Mouse (Mus musculus): ENCODE data around the gene Nynrin. TPM values are rescaled to one million over a fixed set of nuclear protein-coding genes. Genes with fewer than 3 reads are reported as not detected.
A peak's percentile ranks its signal among the peaks of the same experiment; 100 is the strongest.

The Nynrin gene
- polyA plus RNA-seq, 1 experiment from 2014 or later: 11.1 TPM

- H3K27ac ChIP-seq (ENCODE audit: low read length): no peak overlapping the region
- H3K4me2 ChIP-seq (ENCODE audit: low read depth, low read length): no peak overlapping the region
- H3K27me3 ChIP-seq (ENCODE audit: control insufficient read depth, insufficient read depth, low read length): no peaks in the 10 kb centered on the region
- no peak for ATAC-seq (replicated peaks; ENCODE audit: extremely low read depth, insufficient read depth, low FRiP score)
- no peaks in the 10 kb centered on the region for H3K36me3 ChIP-seq (ENCODE audit: control insufficient read depth, insufficient read depth)
- H3K4me1 ChIP-seq (ENCODE audit: control insufficient read depth, insufficient read depth, low read length): 0 out of 2 replicates have a peak, but pooled peaks cover 3% of the 10 kb centered on the region
- H3K9me3 ChIP-seq (replicated peaks; ENCODE audit: control insufficient read depth, low read length): no peaks in the 10 kb centered on the region
- 76% methylated on average over 5 of the region's 5 CpGs for WGBS
- no peak overlapping the region for H3K9ac ChIP-seq (ENCODE audit: low read length)
- H3K4me3 ChIP-seq (ENCODE audit: low read length): no peak overlapping the region
Measured at GRCm38 (mm10) chr14:55834808-55835533, 18.8 kb upstream of the Nynrin start.

DNA sequence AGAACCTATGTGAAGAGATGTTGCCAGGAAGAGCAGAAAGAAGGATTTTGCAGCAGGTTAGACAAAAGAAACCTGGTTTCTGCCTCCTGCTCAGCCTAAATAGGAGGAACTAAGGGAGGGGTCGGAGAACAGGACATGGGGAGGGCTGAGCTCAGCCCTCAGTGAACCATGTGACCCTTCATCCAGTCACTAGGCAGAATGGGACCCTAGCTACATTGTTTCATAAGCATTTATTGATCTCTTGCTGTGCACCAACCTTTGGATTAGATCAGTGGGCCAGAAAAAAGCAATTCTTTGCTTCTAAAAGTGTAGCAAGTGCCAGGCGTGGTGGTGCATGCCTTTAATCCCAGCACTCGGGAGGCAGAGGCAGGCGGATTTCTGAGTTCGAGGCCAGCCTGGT lies 15.5 kb upstream of the Nynrin start:
- no peak for ATAC-seq (replicated peaks; ENCODE audit: extremely low read depth, insufficient read depth, low FRiP score)
- 92% methylated on average over 5 of the region's 5 CpGs for WGBS
- Histone ChIP-seq H3K9ac (ENCODE audit: low read length) (no peak overlapping the region), H3K27me3 (ENCODE audit: control insufficient read depth, insufficient read depth, low read length) (no peaks in the 10 kb centered on the region), H3K4me3 (ENCODE audit: low read length) (no peak overlapping the region), H3K36me3 (ENCODE audit: control insufficient read depth, insufficient read depth) (no peaks in the 10 kb centered on the region), H3K4me1 (ENCODE audit: control insufficient read depth, insufficient read depth, low read length) (0 out of 2 replicates have a peak, but pooled peaks cover 3% of the 10 kb centered on the region), H3K9me3 (replicated peaks; ENCODE audit: control insufficient read depth, low read length) (no peaks in the 10 kb centered on the region), H3K4me2 (ENCODE audit: low read depth, low read length) (no peak overlapping the region), H3K27ac (ENCODE audit: low read length) (no peak overlapping the region)

- Histone ChIP-seq H3K4me3 (ENCODE audit: low read length) (no peak overlapping the region), H3K4me2 (ENCODE audit: low read depth, low read length) (no peak overlapping the region), H3K27me3 (ENCODE audit: control insufficient read depth, insufficient read depth, low read length) (no peaks in the 10 kb centered on the region), H3K9me3 (replicated peaks; ENCODE audit: control insufficient read depth, low read length) (no peaks in the 10 kb centered on the region), H3K27ac (ENCODE audit: low read length) (no peak overlapping the region), H3K4me1 (ENCODE audit: control insufficient read depth, insufficient read depth, low read length) (0 out of 2 replicates have a peak, but pooled peaks cover 3% of the 10 kb centered on the region), H3K9ac (ENCODE audit: low read length) (no peak overlapping the region), H3K36me3 (ENCODE audit: control insufficient read depth, insufficient read depth) (no peaks in the 10 kb centered on the region)
- WGBS: 85% methylated on average over 4 of the region's 4 CpGs
- ATAC-seq (replicated peaks; ENCODE audit: extremely low read depth, insufficient read depth, low FRiP score): no peak
Measured at GRCm38 (mm10) chr14:55838740-55839139, 15.1 kb upstream of the Nynrin start.

DNA sequence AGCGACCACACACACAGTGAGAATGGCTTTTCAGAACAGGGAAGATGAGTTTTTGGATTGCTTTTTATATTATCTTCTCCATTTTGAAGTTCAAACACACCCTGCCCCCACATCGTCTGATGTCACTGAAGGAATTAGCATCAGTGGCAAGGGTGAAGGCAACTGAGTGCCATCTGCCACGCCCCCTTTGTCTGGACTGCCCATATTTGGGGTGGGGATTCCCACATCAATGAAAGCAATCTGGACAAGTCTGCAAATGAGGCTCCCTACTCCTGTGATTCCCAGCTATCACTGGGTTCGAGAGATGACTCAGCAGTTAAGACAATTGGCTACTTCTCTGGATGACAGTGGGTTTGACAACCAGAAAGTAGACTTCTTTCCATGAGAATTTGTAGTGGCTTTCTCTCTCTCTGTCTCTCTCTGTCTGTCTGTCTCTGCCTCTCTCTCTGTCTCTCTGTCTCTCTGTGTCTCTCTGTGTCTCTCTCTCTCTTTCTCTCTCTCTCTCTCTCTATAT lies 12.9 kb upstream of the Nynrin start:
- ATAC-seq (replicated peaks; ENCODE audit: extremely low read depth, insufficient read depth, low FRiP score): no peak

GRCm38 (mm10) chr14:55842794-55843193 lies 11.0 kb upstream of the Nynrin start:
- Histone ChIP-seq H3K9me3 (replicated peaks; ENCODE audit: control insufficient read depth, low read length) (no peaks in the 10 kb centered on the region), H3K4me2 (ENCODE audit: low read depth, low read length) (no peak overlapping the region), H3K27me3 (ENCODE audit: control insufficient read depth, insufficient read depth, low read length) (no peaks in the 10 kb centered on the region), H3K27ac (ENCODE audit: low read length) (no peak overlapping the region), H3K4me3 (ENCODE audit: low read length) (no peak overlapping the region), H3K9ac (ENCODE audit: low read length) (no peak overlapping the region), H3K36me3 (ENCODE audit: control insufficient read depth, insufficient read depth) (no peaks in the 10 kb centered on the region), H3K4me1 (ENCODE audit: control insufficient read depth, insufficient read depth, low read length) (no peaks in the 10 kb centered on the region)
- WGBS: 70% methylated on average over 4 of the region's 4 CpGs
- no peak for ATAC-seq (replicated peaks; ENCODE audit: extremely low read depth, insufficient read depth, low FRiP score)

More for the DNA sequence above, 12.9 kb upstream of the Nynrin start:
- no peaks in the 10 kb centered on the region for H3K36me3 ChIP-seq (ENCODE audit: control insufficient read depth, insufficient read depth)
- no peaks in the 10 kb centered on the region for H3K27me3 ChIP-seq (ENCODE audit: control insufficient read depth, insufficient read depth, low read length)
- H3K9me3 ChIP-seq (replicated peaks; ENCODE audit: control insufficient read depth, low read length): no peaks in the 10 kb centered on the region
- no peak overlapping the region for H3K4me2 ChIP-seq (ENCODE audit: low read depth, low read length)
- H3K27ac ChIP-seq (ENCODE audit: low read length): no peak overlapping the region
- H3K9ac ChIP-seq (ENCODE audit: low read length): no peak overlapping the region
- H3K4me1 ChIP-seq (ENCODE audit: control insufficient read depth, insufficient read depth, low read length): no peaks in the 10 kb centered on the region
- WGBS: 67% methylated on average over 4 of the region's 4 CpGs
- no peak overlapping the region for H3K4me3 ChIP-seq (ENCODE audit: low read length)

DNA sequence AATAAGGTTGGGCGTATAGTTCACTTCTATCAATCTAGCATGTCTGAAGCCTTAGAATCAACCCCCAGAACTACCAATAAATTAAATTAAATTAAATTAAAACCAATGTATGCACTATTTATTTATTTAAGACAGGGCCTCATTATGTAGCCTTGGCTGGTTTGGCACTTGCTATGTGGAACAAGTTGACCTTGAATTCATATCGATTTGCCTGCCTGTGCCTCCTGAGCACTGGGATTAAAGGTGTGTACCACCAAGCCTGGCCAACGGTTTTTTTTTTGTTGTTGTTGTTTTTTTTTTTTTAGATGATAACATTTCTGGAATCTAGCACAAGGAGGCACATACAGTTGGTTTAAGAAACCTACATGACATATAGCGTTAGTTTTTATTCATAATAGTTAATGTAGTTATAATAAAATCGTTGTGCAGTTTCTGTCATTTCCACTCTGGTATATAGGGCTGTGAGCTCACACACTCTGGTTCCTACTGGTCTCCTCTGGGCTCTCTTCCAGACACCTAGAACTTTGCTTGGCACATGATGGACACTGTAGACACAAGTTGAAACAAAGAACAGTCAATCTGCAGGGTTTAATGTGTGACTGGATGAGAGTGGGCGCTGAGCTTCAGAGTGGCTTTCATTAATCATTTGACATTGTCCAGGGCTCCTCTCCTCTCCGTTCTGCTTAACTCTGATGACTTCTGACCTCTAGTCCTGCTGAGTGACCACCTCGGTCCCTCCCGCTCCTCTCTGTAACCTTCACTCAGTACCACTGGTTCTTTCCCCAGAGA lies 8.1 kb upstream of the Nynrin start:
- 65% methylated on average over 9 of the region's 9 CpGs for WGBS
- 0 out of 2 replicates have a peak, but pooled peaks have one; percentile 14 for ATAC-seq (replicated peaks; ENCODE audit: extremely low read depth, insufficient read depth, low FRiP score)
- H3K36me3 ChIP-seq (ENCODE audit: control insufficient read depth, insufficient read depth): no peaks in the 10 kb centered on the region
- no peaks in the 10 kb centered on the region for H3K9me3 ChIP-seq (replicated peaks; ENCODE audit: control insufficient read depth, low read length)
- H3K27me3 ChIP-seq (ENCODE audit: control insufficient read depth, insufficient read depth, low read length): no peaks in the 10 kb centered on the region
- H3K27ac ChIP-seq (ENCODE audit: low read length): no peak overlapping the region
- H3K4me3 ChIP-seq (ENCODE audit: low read length): no peak overlapping the region
- H3K4me1 ChIP-seq (ENCODE audit: control insufficient read depth, insufficient read depth, low read length): no peaks in the 10 kb centered on the region
- H3K4me2 ChIP-seq (ENCODE audit: low read depth, low read length): no peak overlapping the region
- no peak overlapping the region for H3K9ac ChIP-seq (ENCODE audit: low read length)

- 55% methylated on average over 6 of the region's 6 CpGs for WGBS
- H3K36me3 ChIP-seq (ENCODE audit: control insufficient read depth, insufficient read depth): no peaks in the 10 kb centered on the region
Measured at GRCm38 (mm10) chr14:55850885-55851284, 2.9 kb upstream of the Nynrin start.

GRCm38 (mm10) chr14:55852646-55853551 lies 911 bp upstream of the Nynrin start:
- peak overlapping the region; percentile 94 for H3K27ac ChIP-seq (ENCODE audit: low read length)
- ATAC-seq (replicated peaks; ENCODE audit: extremely low read depth, insufficient read depth, low FRiP score): peak; percentile 37
- H3K4me2 ChIP-seq (ENCODE audit: low read depth, low read length): peak overlapping the region; percentile 69
- peak overlapping the region; percentile 86 for H3K9ac ChIP-seq (ENCODE audit: low read length)
- no peaks in the 10 kb centered on the region for H3K27me3 ChIP-seq (ENCODE audit: control insufficient read depth, insufficient read depth, low read length)
- peak overlapping the region; percentile 72 for H3K4me3 ChIP-seq (ENCODE audit: low read length)
- no peaks in the 10 kb centered on the region for H3K9me3 ChIP-seq (replicated peaks; ENCODE audit: control insufficient read depth, low read length)
- H3K36me3 ChIP-seq (ENCODE audit: control insufficient read depth, insufficient read depth): no peaks in the 10 kb centered on the region
- 9% methylated on average over 11 of the region's 11 CpGs for WGBS
- peaks cover 36% of the 10 kb centered on the region for H3K4me1 ChIP-seq (ENCODE audit: control insufficient read depth, insufficient read depth, low read length)

More at GRCm38 (mm10) chr14:55850885-55851284, 2.9 kb upstream of the Nynrin start:
- Histone ChIP-seq H3K27me3 (ENCODE audit: control insufficient read depth, insufficient read depth, low read length) (no peaks in the 10 kb centered on the region), H3K4me3 (ENCODE audit: low read length) (no peak overlapping the region), H3K4me2 (ENCODE audit: low read depth, low read length) (no peak overlapping the region), H3K4me1 (ENCODE audit: control insufficient read depth, insufficient read depth, low read length) (peaks cover 19% of the 10 kb centered on the region), H3K9me3 (replicated peaks; ENCODE audit: control insufficient read depth, low read length) (no peaks in the 10 kb centered on the region), H3K9ac (ENCODE audit: low read length) (no peak overlapping the region), H3K27ac (ENCODE audit: low read length) (no peak overlapping the region)
- ATAC-seq (replicated peaks; ENCODE audit: extremely low read depth, insufficient read depth, low FRiP score): no peak
